Mouse (Mus musculus) spleen, adult 2 months (tissue): ENCODE data around the gene Prf1. TPM values are rescaled to one million over a fixed set of nuclear protein-coding genes. Genes with fewer than 3 reads are reported as not detected.

Experiments used
- DNase-seq, 2 experiments: peaks; one replicate each; pipeline versions ENCODE4 v3.0.0 to v3.0.0-alpha.2; 2012 to 2021; ENCODE audit warnings: low spot score in 2 of 2, low read depth in 1 of 2
- H3K27ac ChIP-seq: fragments of 200-500 bp; 2 replicates; pipeline ENCODE4 v1.5.1; 2012; ENCODE audit warnings: low read length, inconsistent platforms; ENCODE audit not compliant: insufficient read depth
- H3K27me3 ChIP-seq: fragments of 200-500 bp; 2 replicates; pipeline ENCODE4 v1.6.1; 2012; ENCODE audit warnings: mild to moderate bottlenecking, moderate library complexity, low read length, inconsistent platforms; ENCODE audit not compliant: control insufficient read depth, insufficient read depth
- H3K36me3 ChIP-seq: fragments of 200-500 bp; 2 replicates; pipeline ENCODE4 v1.6.1; 2012; ENCODE audit warnings: mild to moderate bottlenecking, low read length, inconsistent platforms; ENCODE audit not compliant: control insufficient read depth, insufficient read depth
- H3K4me1 ChIP-seq: fragments of 200-500 bp; 2 replicates; pipeline ENCODE4 v1.6.1; 2011; ENCODE audit warnings: inconsistent platforms; ENCODE audit not compliant: control insufficient read depth, insufficient read depth, insufficient read length
- H3K4me3 ChIP-seq: fragments of 200-500 bp; 2 replicates; pipeline ENCODE4 v1.5.1; 2011; ENCODE audit warnings: mild to moderate bottlenecking, inconsistent platforms; ENCODE audit not compliant: insufficient read depth, insufficient read length; ENCODE audit errors: extremely low read depth
- CTCF ChIP-seq: fragments of 200-500 bp; IDR thresholded peaks from 2 replicates; pipeline ENCODE4 v1.5.1; 2011; ENCODE audit warnings: mild to moderate bottlenecking, inconsistent platforms; ENCODE audit not compliant: insufficient read depth, insufficient read length, insufficient replicate concordance; ENCODE audit errors: extremely low read depth
- POLR2A ChIP-seq: fragments of 200-500 bp; IDR thresholded peaks from 2 replicates; pipeline ENCODE4 v1.6.1; 2011; ENCODE audit warnings: low read depth, low read length, inconsistent platforms
- WGBS: fragments of 180-500 bp; shearing (Covaris S2); methylation state at CpG from one replicate; pipeline ENCODE4 v1.1.7; 2018; 5-methylcytosine and 5-hydroxymethylcytosine counted together
- polyA plus RNA-seq: library from polyadenylated mRNA; depleted of rRNA; stranded (reverse); fragments of >200 nt; gene quantifications from 2 replicates; pipeline ENCODE4 v1.2.3, GENCODE M21; 2012

Prf1 gene
- polyA plus RNA-seq, 1 experiment: 16.2 TPM

- WGBS: 47% methylated on average over 13 of the region's 13 CpGs
- Histone ChIP-seq H3K27ac (peak overlapping the region; percentile 55; the same call in 1 of the 2 replicates), H3K36me3 (no peaks in the 10 kb centered on the region), H3K4me1 (no peaks in the 10 kb centered on the region), H3K27me3 (no peaks in the 10 kb centered on the region), H3K4me3 (no peak overlapping the region)
- DNase-seq: no peak
- TF ChIP-seq POLR2A (no peak), CTCF (no peak)
Measured at GRCm38 (mm10) chr10:61261229-61262156, 36.1 kb upstream of the Prf1 start.

GRCm38 (mm10) chr10:61263606-61264005, 34.0 kb upstream of the Prf1 start:
- H3K4me1 ChIP-seq: no peaks in the 10 kb centered on the region
- no peak overlapping the region for H3K4me3 ChIP-seq
- WGBS: 82% methylated on average over 8 of the region's 8 CpGs
- no peak for DNase-seq
- H3K27me3 ChIP-seq: no peaks in the 10 kb centered on the region
- H3K36me3 ChIP-seq: no peaks in the 10 kb centered on the region
- no peak overlapping the region for H3K27ac ChIP-seq
- no peak for TF ChIP-seq CTCF
- no peak for TF ChIP-seq POLR2A

DNA sequence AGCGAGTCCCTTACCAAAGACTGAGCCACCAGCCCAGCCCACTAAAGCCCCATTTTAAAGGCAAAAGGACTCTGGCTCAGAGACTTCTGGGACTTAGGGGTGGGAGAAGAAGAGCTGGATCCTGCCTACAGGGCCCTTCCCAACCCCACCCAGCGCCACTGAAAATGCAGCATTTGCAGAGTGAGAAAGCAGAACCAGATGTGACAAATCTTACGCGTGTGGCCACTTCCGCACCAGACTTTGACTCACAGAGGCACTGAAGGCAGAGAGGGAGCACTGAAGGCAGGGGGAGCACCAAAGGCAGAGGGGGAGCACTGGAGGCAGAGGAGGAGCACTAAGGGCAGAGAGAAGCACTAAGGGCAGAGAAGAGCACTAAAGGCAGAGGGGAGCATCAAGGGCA, 30.3 kb upstream of the Prf1 start:
- WGBS: 49% methylated on average over 5 of the region's 5 CpGs
- H3K27me3 ChIP-seq: no peaks in the 10 kb centered on the region

GRCm38 (mm10) chr10:61272089-61272626, 25.5 kb upstream of the Prf1 start:
- H3K4me1 ChIP-seq: peaks cover 3% of the 10 kb centered on the region; the same call in 1 of the 2 replicates
- H3K4me3 ChIP-seq: no peak overlapping the region
- H3K27me3 ChIP-seq: peaks cover 4% of the 10 kb centered on the region; the same call in 1 of the 2 replicates
- DNase-seq: no peak
- no peaks in the 10 kb centered on the region for H3K36me3 ChIP-seq
- TF ChIP-seq POLR2A (no peak), CTCF (no peak)
- 88% methylated on average over 8 of the region's 8 CpGs for WGBS
- H3K27ac ChIP-seq: 0 out of 2 replicates have a peak overlapping the region, but pooled peaks have one; percentile 5

More for the DNA sequence above, 30.3 kb upstream of the Prf1 start:
- Histone ChIP-seq H3K36me3 (no peaks in the 10 kb centered on the region), H3K27ac (no peak overlapping the region), H3K4me1 (no peaks in the 10 kb centered on the region), H3K4me3 (no peak overlapping the region)
- TF ChIP-seq POLR2A (no peak), CTCF (no peak)
- DNase-seq: no peak

GRCm38 (mm10) chr10:61272631-61273030, 25.0 kb upstream of the Prf1 start:
- peak overlapping the region; percentile 25; the same call in 1 of the 2 replicates for H3K4me3 ChIP-seq

GRCm38 (mm10) chr10:61273081-61273843, 24.4 kb upstream of the Prf1 start, which contains the start of gene Adamts14:
Gene Adamts14 (minus strand): TSS chr10:61273438.
- no peak for TF ChIP-seq CTCF
- peaks cover 4% of the 10 kb centered on the region; the same call in 1 of the 2 replicates for H3K27me3 ChIP-seq
- WGBS: 3% methylated on average over 53 of the region's 75 CpGs
- DNase-seq: no peak
- peak within 1 kb of the TSS; percentile 25 for H3K4me3 ChIP-seq
- H3K4me1 ChIP-seq: peaks cover 3% of the 10 kb centered on the region; the same call in 1 of the 2 replicates
- H3K27ac ChIP-seq: 0 out of 2 replicates have a peak within 1 kb of the TSS, but pooled peaks have one; percentile 24
- H3K36me3 ChIP-seq: no peaks in the 10 kb centered on the region

More at GRCm38 (mm10) chr10:61272631-61273030, 25.0 kb upstream of the Prf1 start:
- Histone ChIP-seq H3K27ac (0 out of 2 replicates have a peak overlapping the region, but pooled peaks have one; percentile 24), H3K27me3 (peaks cover 4% of the 10 kb centered on the region; the same call in 1 of the 2 replicates), H3K36me3 (no peaks in the 10 kb centered on the region), H3K4me1 (peaks cover 3% of the 10 kb centered on the region; the same call in 1 of the 2 replicates)
- WGBS: 85% methylated on average over 5 of the region's 5 CpGs
- DNase-seq: no peak
- TF ChIP-seq CTCF: no peak
- no peak for TF ChIP-seq POLR2A
